Mouse (Mus musculus) lung, embryonic 14.5 days (tissue): ENCODE data around the gene Gm10382. TPM values are rescaled to one million over a fixed set of nuclear protein-coding genes. Genes with fewer than 3 reads are reported as not detected.

Source experiments
- ATAC-seq: fragments of 200-750 bp; cut with Nextera tagmentation; 2 replicates; pipeline ENCODE4 v1.8.0; 2017; ENCODE audit warnings: mild to moderate bottlenecking, moderate TSS enrichment, moderate library complexity; ENCODE audit not compliant: insufficient read depth
- DNase-seq: peaks from one replicate; pipeline ENCODE4 v3.0.0-alpha.2; 2015
- H3K27ac ChIP-seq: fragments of 300-500 bp; sonication (generic); 2 replicates; pipeline ENCODE4 v1.5.1; 2014; ENCODE audit warnings: low read depth, mild to moderate bottlenecking, moderate library complexity
- H3K27me3 ChIP-seq: fragments of 300-500 bp; sonication (generic); 2 replicates; pipeline ENCODE4 v1.6.1; 2014; ENCODE audit warnings: low read length, control low read depth; ENCODE audit not compliant: insufficient read depth
- H3K36me3 ChIP-seq: fragments of 300-500 bp; sonication (generic); 2 replicates; pipeline ENCODE4 v1.6.1; 2014; ENCODE audit warnings: control low read depth; ENCODE audit not compliant: insufficient read depth
- H3K4me1 ChIP-seq: fragments of 300-500 bp; sonication (generic); 2 replicates; pipeline ENCODE4 v1.6.1; 2014; ENCODE audit warnings: antibody characterized with exemption, control low read depth; ENCODE audit not compliant: insufficient read depth
- H3K4me2 ChIP-seq: fragments of 300-500 bp; sonication (generic); 2 replicates; pipeline ENCODE4 v1.6.1; 2014; ENCODE audit warnings: mild to moderate bottlenecking
- H3K4me3 ChIP-seq: fragments of 300-500 bp; sonication (generic); 2 replicates; pipeline ENCODE4 v1.5.1; 2014; ENCODE audit warnings: low read depth, low read length
- H3K9ac ChIP-seq: fragments of 300-500 bp; sonication (generic); 2 replicates; pipeline ENCODE4 v1.6.1; 2014
- H3K9me3 ChIP-seq: fragments of 300-500 bp; sonication (generic); 2 replicates; pipeline ENCODE4 v1.6.1; 2016; ENCODE audit warnings: low read depth, low read length, control low read depth
- CTCF ChIP-seq: IDR thresholded peaks from 2 replicates; pipeline ENCODE4 v1.5.1; 2016; ENCODE audit warnings: antibody characterized with exemption, low read depth
- WGBS: fragments of 180-500 bp; shearing (Covaris S2); extraction: QIAGEN DNeasy Blood & Tissue Kit; methylation state at CpG from one replicate; pipeline ENCODE4 v1.1.7; 2014; 5-methylcytosine and 5-hydroxymethylcytosine counted together
- polyA plus RNA-seq: library from polyadenylated mRNA; unstranded; fragments of >200 nt; fragmentation: Nextera tagmentation; extraction: Ambion mirVana; gene quantifications from 2 replicates; pipeline ENCODE4 v1.2.1, GENCODE M21; 2014

The Gm10382 gene
- polyA plus RNA-seq, 1 experiment from 2014 or later: 0.45 TPM

DNA sequence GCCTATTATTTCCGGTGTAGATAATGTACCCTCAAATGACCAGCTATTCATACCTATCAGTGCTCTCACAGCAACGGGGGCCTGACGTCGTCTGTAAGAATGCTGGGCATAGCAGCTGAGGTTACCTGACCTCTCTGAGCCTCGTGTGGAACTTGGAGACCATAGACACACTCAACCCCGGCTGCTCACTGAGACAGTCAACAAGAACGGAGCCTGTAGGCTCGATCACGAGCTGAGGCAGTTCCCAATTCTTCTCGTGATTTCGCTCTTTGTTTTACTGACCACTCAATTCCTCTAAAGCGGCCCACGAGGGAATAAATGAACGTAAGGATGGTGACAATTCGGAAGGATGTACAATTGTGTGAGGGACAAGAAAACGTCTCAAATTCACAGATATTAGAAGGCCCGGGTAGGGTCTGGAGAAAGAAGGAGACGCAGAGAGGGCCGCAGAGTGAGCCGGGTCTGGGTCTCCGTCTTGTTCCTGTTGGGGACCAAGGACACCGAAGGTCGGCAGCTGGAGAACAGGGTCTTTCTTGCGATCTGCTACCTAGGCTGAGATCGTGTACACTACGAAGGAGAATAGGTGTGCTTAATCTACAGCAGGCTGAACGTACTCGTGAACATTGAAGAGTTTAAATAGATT, 15.9 kb downstream of the Gm10382 start:
- no peaks in the 10 kb centered on the region for H3K27me3 ChIP-seq
- H3K4me3 ChIP-seq: peak overlapping the region; percentile 49
- peak overlapping the region; percentile 90 for H3K4me2 ChIP-seq
- H3K27ac ChIP-seq: peak overlapping the region; percentile 81
- H3K4me1 ChIP-seq: 0 out of 2 replicates have a peak, but pooled peaks cover 2% of the 10 kb centered on the region
- peak overlapping the region; percentile 53 for H3K9ac ChIP-seq
- no peaks in the 10 kb centered on the region for H3K9me3 ChIP-seq
- TF ChIP-seq CTCF: no peak
- H3K36me3 ChIP-seq: no peaks in the 10 kb centered on the region
- WGBS: under 1% methylated on average over 28 of the region's 28 CpGs
- DNase-seq (peak; percentile 81), ATAC-seq (peak; percentile 25; the same call in 1 of the 2 replicates)

DNA sequence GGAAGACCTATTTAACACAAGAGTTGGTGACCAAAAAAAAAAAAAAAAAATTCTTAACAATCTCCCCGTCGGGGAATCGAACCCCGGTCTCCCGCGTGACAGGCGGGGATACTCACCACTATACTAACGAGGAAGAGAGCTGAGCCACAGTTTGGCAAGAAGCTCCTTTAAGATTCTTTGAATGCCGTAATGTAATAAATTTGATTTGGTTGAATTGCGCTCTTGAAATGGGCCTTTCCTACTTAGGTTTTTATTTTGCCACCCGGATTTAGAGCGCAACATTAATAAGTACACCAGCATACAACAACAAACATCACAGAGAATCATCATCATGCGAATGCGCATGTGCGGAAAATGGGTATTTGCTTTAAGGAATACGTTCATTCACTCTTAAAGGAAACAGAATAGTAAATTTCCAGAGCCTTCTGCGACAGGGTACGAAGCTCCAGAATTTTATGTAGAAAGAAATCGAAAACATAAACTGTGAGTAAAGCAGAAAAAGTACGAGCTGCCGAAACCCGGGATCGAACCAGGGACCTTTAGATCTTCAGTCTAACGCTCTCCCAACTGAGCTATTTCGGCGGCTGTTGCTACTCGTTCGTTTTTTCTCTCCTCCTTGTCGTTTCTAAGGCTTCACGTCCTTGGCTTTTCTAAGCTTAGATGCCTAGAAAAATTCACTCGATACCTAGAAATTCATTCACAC, 16.6 kb downstream of the Gm10382 start:
- ATAC-seq: peak; percentile 62
- Histone ChIP-seq H3K4me3 (peak overlapping the region; percentile 49), H3K36me3 (no peaks in the 10 kb centered on the region), H3K4me2 (peak overlapping the region; percentile 90), H3K4me1 (0 out of 2 replicates have a peak, but pooled peaks cover 2% of the 10 kb centered on the region), H3K9ac (peak overlapping the region; percentile 66), H3K27me3 (no peaks in the 10 kb centered on the region), H3K27ac (peak overlapping the region; percentile 83), H3K9me3 (no peaks in the 10 kb centered on the region)
- WGBS: under 1% methylated on average over 31 of the region's 31 CpGs
- peak; percentile 97 for DNase-seq
- no peak for TF ChIP-seq CTCF

DNA sequence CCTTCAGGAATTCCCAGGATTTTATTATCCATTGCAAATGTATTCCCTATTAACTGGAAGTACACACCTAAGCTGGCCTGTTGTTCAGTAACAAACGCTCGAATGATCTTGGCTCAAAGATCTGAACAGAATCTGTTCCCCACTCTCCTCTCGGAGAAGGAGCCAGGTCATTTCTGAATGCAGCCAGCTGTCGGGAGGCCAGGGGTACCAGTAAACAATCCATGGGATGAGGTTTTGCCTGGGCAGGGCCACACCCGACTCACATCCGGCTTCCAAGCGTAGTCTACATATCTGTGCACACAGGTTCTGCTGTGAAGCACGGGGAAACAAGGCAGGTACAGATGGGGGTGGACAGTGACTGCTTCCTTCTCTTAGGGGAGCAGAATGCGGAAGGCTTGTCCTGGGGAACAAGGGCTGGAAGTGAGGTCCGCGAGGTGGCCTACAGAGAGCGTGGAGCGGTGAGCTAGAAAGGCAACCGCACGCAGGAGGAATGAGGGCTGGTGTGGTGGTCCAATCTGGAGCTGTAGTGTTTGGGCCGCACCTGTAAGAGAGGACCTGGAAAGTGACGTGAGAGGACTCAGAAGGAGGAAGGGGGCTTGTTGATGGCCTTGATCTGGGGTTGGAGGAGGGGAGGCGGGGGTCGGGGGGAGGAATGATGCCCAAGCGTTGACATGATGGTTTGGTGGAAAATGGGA, 17.3 kb downstream of the Gm10382 start:
- H3K36me3 ChIP-seq: no peaks in the 10 kb centered on the region
- peak; percentile 64 for DNase-seq
- H3K9me3 ChIP-seq: no peaks in the 10 kb centered on the region
- H3K27me3 ChIP-seq: no peaks in the 10 kb centered on the region
- H3K4me3 ChIP-seq: peak overlapping the region; percentile 49
- peak overlapping the region; percentile 66 for H3K9ac ChIP-seq
- peak overlapping the region; percentile 90 for H3K4me2 ChIP-seq
- H3K27ac ChIP-seq: peak overlapping the region; percentile 80
- under 1% methylated on average over 20 of the region's 20 CpGs for whole genome bisulfite sequencing
- H3K4me1 ChIP-seq: 0 out of 2 replicates have a peak, but pooled peaks cover 2% of the 10 kb centered on the region
- peak; percentile 12 for ATAC-seq
- no peak for TF ChIP-seq CTCF

DNA sequence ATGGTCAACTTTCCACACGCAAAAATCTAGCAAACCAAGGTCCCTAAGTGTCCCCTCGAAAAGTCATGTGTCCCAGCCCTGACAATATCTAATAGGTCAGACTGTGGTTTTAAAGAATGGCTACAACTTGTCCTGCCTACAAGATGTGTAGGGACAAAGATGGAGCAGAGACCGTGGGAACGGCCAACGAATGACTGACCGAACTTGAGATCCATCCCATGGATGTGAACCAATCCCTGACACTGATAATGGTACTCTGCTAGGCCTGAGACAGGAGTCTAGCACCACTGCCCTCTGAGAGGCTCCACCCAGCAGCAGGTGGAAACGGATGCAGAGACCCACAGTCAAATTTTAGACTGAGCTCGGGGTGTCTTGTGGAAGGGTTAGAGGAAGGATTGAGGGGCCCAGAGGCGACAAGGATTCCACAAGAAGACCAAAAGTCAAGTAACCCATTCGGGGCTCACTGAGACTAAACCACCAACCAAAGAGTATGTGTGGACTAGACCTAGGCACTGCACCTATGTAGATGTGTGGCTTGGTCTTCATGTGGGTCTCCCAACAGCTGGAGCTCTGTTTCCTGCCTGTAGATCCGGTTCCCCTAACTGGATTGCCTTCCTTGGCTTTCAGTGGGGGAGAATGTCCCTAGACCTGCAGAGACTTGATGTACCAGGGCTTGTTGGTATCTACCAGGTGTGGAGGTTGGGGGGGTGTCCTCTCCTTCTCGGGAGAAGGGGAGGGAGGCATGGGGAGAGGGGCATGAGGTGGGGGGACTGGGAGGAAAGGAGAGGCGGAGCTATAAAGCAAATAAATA, 18.1 kb downstream of the Gm10382 start:
- WGBS: 54% methylated on average over 13 of the region's 13 CpGs
- Histone ChIP-seq H3K4me2 (peak overlapping the region; percentile 90), H3K27ac (peak overlapping the region; percentile 80; the same call in 1 of the 2 replicates), H3K4me1 (0 out of 2 replicates have a peak, but pooled peaks cover 2% of the 10 kb centered on the region), H3K4me3 (peak overlapping the region; percentile 49), H3K27me3 (no peaks in the 10 kb centered on the region), H3K9ac (peak overlapping the region; percentile 66), H3K36me3 (no peaks in the 10 kb centered on the region), H3K9me3 (no peaks in the 10 kb centered on the region)
- TF ChIP-seq CTCF: no peak
- ATAC-seq (no peak), DNase-seq (no peak)

DNA sequence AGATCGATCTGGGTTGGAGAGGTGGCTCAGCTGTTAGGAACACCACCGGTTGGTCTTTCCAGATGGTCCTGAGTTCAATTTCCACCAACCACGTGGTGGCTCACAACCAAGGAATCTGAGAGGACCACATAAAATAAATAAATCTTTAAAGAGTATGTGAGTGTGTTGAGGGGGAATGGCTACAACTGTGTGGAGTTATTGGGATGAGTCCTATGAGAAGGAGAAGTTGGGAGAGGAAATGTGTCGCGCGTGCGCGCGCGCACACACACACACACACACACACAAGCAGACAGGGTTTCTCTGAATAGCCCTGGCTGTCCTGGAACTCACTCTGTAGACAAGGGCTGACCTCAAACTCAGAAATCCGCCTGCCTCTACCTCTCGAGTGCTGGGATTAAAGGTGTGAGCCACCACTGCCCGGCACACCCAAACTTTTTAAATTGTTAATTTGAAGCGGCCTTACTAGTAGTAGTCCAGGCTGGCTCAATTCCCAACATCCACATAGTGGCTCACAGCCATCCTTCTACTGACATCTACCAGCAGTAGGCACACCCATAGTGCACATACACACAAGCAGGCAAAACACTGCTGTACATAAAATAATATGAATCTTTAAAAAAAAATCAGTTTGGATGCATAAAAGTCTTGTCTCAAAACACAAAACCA, 18.9 kb downstream of the Gm10382 start:
- DNase-seq (peak; percentile 22), ATAC-seq (no peak)
- Histone ChIP-seq H3K9ac (no peak overlapping the region), H3K9me3 (no peaks in the 10 kb centered on the region), H3K27me3 (no peaks in the 10 kb centered on the region), H3K4me2 (peak overlapping the region; percentile 90; the same call in 1 of the 2 replicates), H3K27ac (no peak overlapping the region), H3K4me3 (no peak overlapping the region), H3K36me3 (no peaks in the 10 kb centered on the region), H3K4me1 (0 out of 2 replicates have a peak, but pooled peaks cover 2% of the 10 kb centered on the region)
- WGBS: 59% methylated on average over 14 of the region's 14 CpGs
- TF ChIP-seq CTCF: no peak

DNA sequence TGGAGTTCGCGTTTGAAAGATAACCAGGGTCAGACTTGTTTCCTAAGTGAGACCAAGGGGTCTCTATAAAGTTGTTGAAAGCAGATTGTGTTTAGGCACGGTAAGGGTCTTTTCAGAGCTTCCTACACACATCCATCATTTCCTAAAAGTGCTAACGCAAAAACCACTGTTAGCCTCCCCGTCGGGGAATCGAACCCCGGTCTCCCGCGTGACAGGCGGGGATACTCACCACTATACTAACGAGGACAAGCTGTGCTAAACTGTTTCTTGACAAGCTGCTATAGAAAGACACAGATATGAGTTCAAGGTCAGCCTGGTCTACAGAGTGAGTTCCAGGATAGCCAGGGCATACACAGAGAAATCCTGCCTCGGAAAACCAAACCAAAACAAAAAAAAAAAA, 19.7 kb downstream of the Gm10382 start:
- peak; percentile 55 for ATAC-seq
- no peaks in the 10 kb centered on the region for H3K27me3 ChIP-seq
- no peaks in the 10 kb centered on the region for H3K9me3 ChIP-seq
- peak overlapping the region; percentile 40; the same call in 1 of the 2 replicates for H3K9ac ChIP-seq
- peaks cover 7% of the 10 kb centered on the region for H3K36me3 ChIP-seq
- 0 out of 2 replicates have a peak, but pooled peaks cover 1% of the 10 kb centered on the region for H3K4me1 ChIP-seq
- H3K4me2 ChIP-seq: peak overlapping the region; percentile 90
- peak overlapping the region; percentile 42 for H3K4me3 ChIP-seq
- DNase-seq: peak; percentile 96
- 2% methylated on average over 13 of the region's 13 CpGs for WGBS
- no peak for TF ChIP-seq CTCF
- H3K27ac ChIP-seq: 0 out of 2 replicates have a peak overlapping the region, but pooled peaks have one; percentile 10
